Mouse (Mus musculus) lung, adult 2 months (tissue): Measurements from ENCODE around the gene Zfp628.

Source experiments
- CTCF ChIP-seq: fragments of 200-500 bp; IDR thresholded peaks from 2 replicates; pipeline ENCODE4 v1.5.1; 2011; ENCODE audit warnings: mild to moderate bottlenecking, low read length, control low read depth; ENCODE audit not compliant: insufficient read depth
- POLR2A ChIP-seq: fragments of 200-500 bp; IDR thresholded peaks from 2 replicates; pipeline ENCODE4 v1.6.1; 2011; ENCODE audit warnings: low read depth, mild to moderate bottlenecking, control low read depth, low read length, borderline replicate concordance; ENCODE audit errors: extremely low read depth

DNA sequence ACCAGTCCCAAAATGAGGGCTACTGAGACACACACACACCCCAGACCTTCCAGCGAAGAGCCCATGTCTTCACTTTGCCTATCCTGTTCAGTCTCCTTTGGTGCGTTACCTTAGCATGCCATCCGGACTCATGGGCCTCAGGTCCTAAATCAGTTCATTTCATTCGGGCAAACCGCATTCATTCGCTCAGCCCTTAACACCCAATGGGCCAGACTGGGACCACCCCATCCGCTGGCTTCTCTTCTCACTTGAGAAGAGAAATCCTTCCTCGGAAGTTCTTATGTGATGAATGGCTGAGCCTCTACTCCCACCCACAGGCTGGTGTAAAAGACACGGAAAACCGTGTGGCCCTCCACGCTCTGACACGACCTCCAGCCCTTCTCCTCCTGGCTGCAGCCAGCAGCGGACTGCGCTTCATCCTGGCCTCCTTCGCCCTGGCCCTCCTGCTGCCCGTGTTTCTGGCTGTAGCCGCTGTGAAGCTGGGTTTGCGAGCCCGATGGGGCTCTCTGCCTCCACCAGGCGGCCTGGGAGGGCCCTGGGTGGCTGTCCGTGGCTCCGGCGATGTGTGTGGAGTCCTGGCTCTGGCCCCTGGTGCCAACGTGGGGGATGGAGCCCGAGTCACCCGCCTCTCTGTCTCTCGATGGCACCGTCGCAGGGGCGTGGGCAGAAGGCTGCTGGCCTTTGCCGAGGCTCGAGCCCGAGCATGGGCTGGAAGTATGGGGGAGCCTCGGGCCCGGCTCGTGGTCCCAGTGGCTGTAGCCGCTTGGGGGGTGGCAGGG is 8.8 kb downstream of the Zfp628 start:
- TF ChIP-seq POLR2A, result no peak
- no peak for TF ChIP-seq CTCF
